Mouse (Mus musculus): ENCODE data around the gene Ttbk2.

The Ttbk2 gene

GRCm38 (mm10) chr2:120722491-120722890, 127.9 kb downstream of the Ttbk2 start:
- H3K36me3 ChIP-seq (ENCODE audit: control insufficient read depth, insufficient read depth, low read length, poor library complexity, severe bottlenecking), result peaks cover 5% of the 10 kb centered on the region; the same call in 1 of the 2 replicates
- no peak for DNase-seq (ENCODE audit: low read depth, low spot score)
- no peaks in the 10 kb centered on the region for H3K27me3 ChIP-seq (ENCODE audit: control insufficient read depth, insufficient read depth, low read length, poor library complexity, severe bottlenecking)

DNA sequence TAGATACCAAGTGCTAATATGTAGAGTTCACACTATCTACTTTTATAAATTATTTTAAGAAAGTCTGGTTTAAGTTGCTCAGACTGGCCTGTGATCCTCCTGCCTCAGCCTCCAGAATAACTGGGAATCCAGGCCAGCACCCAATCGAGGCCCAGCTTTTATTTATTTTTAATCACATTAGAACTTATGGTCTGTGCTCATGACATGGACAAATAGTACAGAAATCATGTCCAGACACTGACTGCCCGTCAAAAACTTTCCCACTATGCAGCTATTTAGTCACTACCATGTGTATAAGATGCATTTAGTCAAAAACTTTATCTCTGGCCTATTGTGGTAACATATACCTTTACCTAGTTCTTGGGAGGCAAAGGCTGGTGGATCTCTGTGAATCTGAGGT, 128.5 kb downstream of the Ttbk2 start:
- Histone ChIP-seq H3K36me3 (ENCODE audit: control insufficient read depth, insufficient read depth, low read length, poor library complexity, severe bottlenecking) (peaks cover 5% of the 10 kb centered on the region; the same call in 1 of the 2 replicates), H3K27me3 (ENCODE audit: control insufficient read depth, insufficient read depth, low read length, poor library complexity, severe bottlenecking) (no peaks in the 10 kb centered on the region)
- DNase-seq (ENCODE audit: low read depth, low spot score), result no peak

DNA sequence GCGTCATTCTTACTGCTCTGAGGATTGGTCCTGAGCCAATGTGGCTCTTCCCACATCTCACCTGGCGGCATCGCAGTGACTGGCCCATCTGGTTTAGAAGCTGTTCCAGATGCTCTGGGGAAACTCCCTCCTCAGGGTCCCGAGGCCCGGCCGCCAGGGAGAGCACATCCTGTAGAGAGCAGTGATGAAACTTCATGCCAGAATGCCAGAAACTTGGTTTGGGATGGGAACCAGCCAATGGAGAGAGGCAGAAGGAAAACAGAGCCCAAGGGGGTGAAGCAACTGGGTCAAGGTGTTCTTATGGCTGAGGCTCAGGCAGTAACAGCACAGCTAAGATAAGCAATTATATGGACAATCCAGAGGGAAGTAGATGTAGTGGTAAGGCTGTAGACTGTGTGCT, 129.6 kb downstream of the Ttbk2 start:
- no peak for DNase-seq (ENCODE audit: low read depth, low spot score)
- Histone ChIP-seq H3K27me3 (ENCODE audit: control insufficient read depth, insufficient read depth, low read length, poor library complexity, severe bottlenecking) (no peaks in the 10 kb centered on the region), H3K36me3 (ENCODE audit: control insufficient read depth, insufficient read depth, low read length, poor library complexity, severe bottlenecking) (peaks cover 5% of the 10 kb centered on the region; the same call in 1 of the 2 replicates)

GRCm38 (mm10) chr2:120718496-120718895, 131.9 kb downstream of the Ttbk2 start:
- DNase-seq (ENCODE audit: low read depth, low spot score), result no peak
- Histone ChIP-seq H3K27me3 (ENCODE audit: control insufficient read depth, insufficient read depth, low read length, poor library complexity, severe bottlenecking) (no peaks in the 10 kb centered on the region), H3K36me3 (ENCODE audit: control insufficient read depth, insufficient read depth, low read length, poor library complexity, severe bottlenecking) (peaks cover 3% of the 10 kb centered on the region; the same call in 1 of the 2 replicates)

DNA sequence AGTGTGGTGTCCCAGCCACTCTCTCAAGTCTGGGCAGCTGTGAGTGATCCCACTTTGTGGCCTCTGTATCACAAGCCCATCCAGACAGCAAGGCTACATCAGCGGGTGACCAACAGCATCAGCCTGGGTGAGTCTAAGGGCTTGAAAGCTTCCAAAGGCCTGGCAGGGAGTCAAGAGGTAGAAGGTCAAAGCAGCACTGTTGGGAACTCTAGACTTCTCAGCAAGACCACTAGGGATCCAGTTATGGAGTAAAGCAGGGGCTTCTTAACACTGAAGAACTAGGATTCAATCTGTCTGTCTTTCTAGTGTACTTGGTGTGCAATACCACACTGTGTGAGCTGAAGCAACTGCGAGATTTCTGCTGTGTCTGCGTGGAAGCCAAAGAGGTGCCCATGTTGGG, 137.0 kb downstream of the Ttbk2 start:
- no peak for DNase-seq (ENCODE audit: low read depth, low spot score)
- Histone ChIP-seq H3K36me3 (ENCODE audit: control insufficient read depth, insufficient read depth, low read length, poor library complexity, severe bottlenecking) (peaks cover 3% of the 10 kb centered on the region; the same call in 1 of the 2 replicates), H3K27me3 (ENCODE audit: control insufficient read depth, insufficient read depth, low read length, poor library complexity, severe bottlenecking) (no peaks in the 10 kb centered on the region)

GRCm38 (mm10) chr2:120710948-120711347, 139.5 kb downstream of the Ttbk2 start:
- DNase-seq (ENCODE audit: low read depth, low spot score), result no peak

GRCm38 (mm10) chr2:120710154-120710553, 140.2 kb downstream of the Ttbk2 start:
- H3K27me3 ChIP-seq (ENCODE audit: control insufficient read depth, insufficient read depth, low read length, poor library complexity, severe bottlenecking), result no peaks in the 10 kb centered on the region
- H3K36me3 ChIP-seq (ENCODE audit: control insufficient read depth, insufficient read depth, low read length, poor library complexity, severe bottlenecking), result peaks cover 1% of the 10 kb centered on the region; the same call in 1 of the 2 replicates
- DNase-seq (ENCODE audit: low read depth, low spot score), result no peak

More at GRCm38 (mm10) chr2:120710948-120711347, 139.5 kb downstream of the Ttbk2 start:
- Histone ChIP-seq H3K27me3 (ENCODE audit: control insufficient read depth, insufficient read depth, low read length, poor library complexity, severe bottlenecking) (no peaks in the 10 kb centered on the region), H3K36me3 (ENCODE audit: control insufficient read depth, insufficient read depth, low read length, poor library complexity, severe bottlenecking) (peaks cover 1% of the 10 kb centered on the region; the same call in 1 of the 2 replicates)

GRCm38 (mm10) chr2:120707041-120707440, 143.4 kb downstream of the Ttbk2 start:
- DNase-seq (ENCODE audit: low read depth, low spot score), result no peak
- no peaks in the 10 kb centered on the region for H3K27me3 ChIP-seq (ENCODE audit: control insufficient read depth, insufficient read depth, low read length, poor library complexity, severe bottlenecking)
- H3K36me3 ChIP-seq (ENCODE audit: control insufficient read depth, insufficient read depth, low read length, poor library complexity, severe bottlenecking), result no peaks in the 10 kb centered on the region

DNA sequence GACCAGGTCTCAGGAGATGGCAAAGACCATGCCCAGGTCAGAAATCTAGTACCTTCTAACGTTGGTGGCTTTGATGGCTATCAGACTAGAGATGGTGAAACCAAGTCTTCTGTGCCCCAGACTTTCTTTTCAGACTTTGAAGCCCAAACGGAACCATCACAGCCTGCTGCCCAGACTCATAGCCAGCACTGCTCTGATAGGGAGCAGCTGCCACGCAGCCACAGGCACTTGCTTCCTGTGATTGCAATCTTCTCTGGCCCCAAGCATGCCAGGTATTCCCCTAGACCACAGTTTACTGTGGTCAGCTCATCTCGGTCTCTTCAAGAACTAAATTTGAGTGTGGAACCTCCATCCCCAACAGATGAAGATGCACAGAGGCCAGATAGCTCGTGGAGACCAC, 147.7 kb downstream of the Ttbk2 start:
- no peaks in the 10 kb centered on the region for H3K36me3 ChIP-seq (ENCODE audit: control insufficient read depth, insufficient read depth, low read length, poor library complexity, severe bottlenecking)
- H3K27me3 ChIP-seq (ENCODE audit: control insufficient read depth, insufficient read depth, low read length, poor library complexity, severe bottlenecking), result no peaks in the 10 kb centered on the region
- DNase-seq (ENCODE audit: low read depth, low spot score), result no peak

- H3K27me3 ChIP-seq (ENCODE audit: control insufficient read depth, insufficient read depth, low read length, poor library complexity, severe bottlenecking), result no peaks in the 10 kb centered on the region
- no peaks in the 10 kb centered on the region for H3K36me3 ChIP-seq (ENCODE audit: control insufficient read depth, insufficient read depth, low read length, poor library complexity, severe bottlenecking)
- no peak for DNase-seq (ENCODE audit: low read depth, low spot score)
These were observed 150.0 kb downstream of the Ttbk2 start for GRCm38 (mm10) chr2:120700379-120700885.

GRCm38 (mm10) chr2:120697767-120698166, 152.6 kb downstream of the Ttbk2 start:
- Histone ChIP-seq H3K36me3 (ENCODE audit: control insufficient read depth, insufficient read depth, low read length, poor library complexity, severe bottlenecking) (no peaks in the 10 kb centered on the region), H3K27me3 (ENCODE audit: control insufficient read depth, insufficient read depth, low read length, poor library complexity, severe bottlenecking) (no peaks in the 10 kb centered on the region)
- no peak for DNase-seq (ENCODE audit: low read depth, low spot score)

Data from splenic B cell, adult 2 months (primary cell).